Mouse (Mus musculus): ENCODE data around the gene Defa31. TPM values are rescaled to one million over a fixed set of nuclear protein-coding genes. Genes with fewer than 3 reads are reported as not detected.
"Not testable (repeated sequence)": the region's sequence is repeated elsewhere in the genome, so short reads cannot be mapped to it uniquely, and the experiment has no call there.

Gene Defa31
- not detected for total RNA-seq (2021)
- long read RNA-seq: 0 reads

DNA sequence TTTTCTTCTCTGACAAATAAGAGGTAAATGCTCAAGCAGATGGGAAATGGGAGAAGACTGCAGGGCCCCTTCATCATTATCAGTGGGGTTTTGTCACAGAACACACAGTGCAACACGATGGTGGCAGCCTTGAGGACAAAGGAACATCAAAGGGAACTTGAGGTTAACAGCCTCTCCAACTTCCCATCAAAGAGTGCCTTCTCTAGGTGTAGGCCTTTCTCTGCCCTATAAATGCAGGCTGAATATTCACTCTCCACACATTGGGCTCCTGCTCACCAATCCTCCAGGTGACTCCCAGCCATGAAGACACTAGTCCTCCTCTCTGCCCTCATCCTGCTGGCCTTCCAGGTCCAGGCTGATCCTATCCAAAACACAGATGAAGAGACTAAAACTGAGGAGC, at the start of gene Defa31:
Gene Defa31, plus strand, starts transcription at position 301 of the 400 bp plus-strand sequence.
- DNase-seq (ENCODE audit: low spot score in 2 of 2): not testable (repeated sequence)

GRCm38 (mm10) chr8:21161977-21162376, 29.4 kb upstream of the Defa31 start, which contains the start of gene Defa22:
TSS of gene Defa22 (plus strand) at chr8:21162277.
- DNase-seq (ENCODE audit: low spot score in 2 of 2): not testable (repeated sequence)

GRCm38 (mm10) chr8:21201261-21201660, 9.8 kb downstream of the Defa31 start, which contains the start of gene Gm15293:
TSS of gene Gm15293 (plus strand) at chr8:21201561.
- not testable (repeated sequence) for DNase-seq (ENCODE audit: low spot score in 2 of 2)

Other genes starting within 250 kb of the Defa31 start
- gene AY761185, start 246.9 kb upstream of the Defa31 start, total RNA-seq (2021): not detected
- not detected for gene Defa21, start 166.1 kb upstream of the Defa31 start, total RNA-seq (2021)
- not detected for gene Defa23, start 136.6 kb upstream of the Defa31 start, total RNA-seq (2021)
- not detected for gene Defa35, start 126.6 kb upstream of the Defa31 start, total RNA-seq (2021)
- not detected for gene Defa25, start 107.2 kb upstream of the Defa31 start, total RNA-seq (2021)
- gene Gm14851, start 95.6 kb upstream of the Defa31 start, total RNA-seq (2021): not detected
- gene Defa30, start 57.0 kb upstream of the Defa31 start, total RNA-seq (2021): not detected
- not detected for gene Defa22, start 29.3 kb upstream of the Defa31 start, total RNA-seq (2021)
- gene Gm15293, start 9.9 kb downstream of the Defa31 start, total RNA-seq (2021): not detected
- gene Gm15292, start 58.1 kb downstream of the Defa31 start, total RNA-seq (2021): not detected
- gene Defa27, start 123.9 kb downstream of the Defa31 start, total RNA-seq (2021): not detected
- not detected for gene Defa29, start 135.4 kb downstream of the Defa31 start, total RNA-seq (2021)
- gene Defa2, start 186.9 kb downstream of the Defa31 start, total RNA-seq (2021): not detected
- not detected for gene Defa33, start 200.2 kb downstream of the Defa31 start, total RNA-seq (2021)
- gene Defa36, start 235.8 kb downstream of the Defa31 start, total RNA-seq (2021): not detected

All from layer of hippocampus, postnatal 10 days (tissue).